Mouse (Mus musculus): Measurements from ENCODE around the gene Hydin. TPM values are rescaled to one million over a fixed set of nuclear protein-coding genes. Genes with fewer than 3 reads are reported as not detected.

Gene Hydin
- total and polyA plus RNA-seq, 3 experiments, result 9.5 to 17.3 (median 9.8) TPM

DNA sequence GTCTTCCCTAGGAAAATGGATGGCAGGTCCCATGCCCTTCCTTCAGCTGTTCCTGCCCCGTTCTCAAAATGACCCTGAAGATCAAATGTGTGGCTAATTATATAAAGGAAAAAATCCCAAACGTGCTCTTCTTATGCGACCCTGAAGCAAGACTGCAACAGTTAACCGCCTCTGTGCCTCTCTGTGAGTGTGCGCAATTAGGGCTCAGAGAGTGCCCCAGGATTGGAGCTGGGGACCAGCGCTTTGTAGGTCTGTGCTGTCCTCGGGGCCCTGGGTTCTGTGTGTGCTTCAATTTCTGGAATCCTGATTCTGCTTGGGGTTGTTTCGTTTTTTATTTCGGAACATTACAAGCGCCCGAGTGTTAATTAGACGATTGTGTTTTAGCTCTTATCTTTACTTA, 491 bp downstream of the Hydin start:
- Histone ChIP-seq H3K4me1 (ENCODE audit: control insufficient read depth in 1 of 2, insufficient read depth in 2 of 2) (peaks cover 6 to 29% of the 10 kb centered on the region in 2 experiments; a peak in 3 of 4 replicates), H3K4me3 (replicated peaks in 1 of 3; ENCODE audit: low read depth in 2 of 3, low read length in 2 of 3, poor library complexity in 1 of 3) (no peak overlapping the region), H3K4me2 (ENCODE audit: insufficient read depth, low read depth, poor library complexity, severe bottlenecking) (peak overlapping the region; percentile 37; the same call in 1 of the 2 replicates), H3K27me3 (replicated peaks) (no peaks in the 10 kb centered on the region), H3K9ac (ENCODE audit: insufficient read depth, low read depth) (no peak overlapping the region; the same call in 1 of the 2 replicates), H3K27ac (ENCODE audit: insufficient read depth, low read depth) (no peak overlapping the region), H3K36me3 (replicated peaks in 1 of 2; ENCODE audit: control insufficient read depth in 1 of 2, insufficient read depth in 1 of 2, low read length in 1 of 2) (no peaks in the 10 kb centered on the region), H3K9me3 (replicated peaks; ENCODE audit: low read length) (no peaks in the 10 kb centered on the region), H3K79me2 (replicated peaks; ENCODE audit: control insufficient read depth, extremely low read depth, insufficient read depth, poor library complexity, severe bottlenecking) (no peaks in the 10 kb centered on the region)
- in situ Hi-C loops (cut with MboI; ENCODE audit: low pct_ligation_motif_present, low pct_unique_long_range_greater_than_20kb, low sequenced_read_pairs) (no loop called here), dilution Hi-C loops (cut with MboI; ENCODE audit: extremely low pct_ligation_motif_present, extremely low pct_unique_long_range_greater_than_20kb, low sequenced_read_pairs) (no loop called here)
- no peak for DNase-seq (ENCODE audit: extremely low read depth)
- TF ChIP-seq ELF1 (IDR thresholded peaks at IDR 0.05; ENCODE audit: low read depth, low read length) (no peak), RAD21 (IDR thresholded peaks at IDR 0.05; ENCODE audit: low read depth, low read length) (no peak), MYC (IDR thresholded peaks at IDR 0.05; ENCODE audit: low read depth, low read length) (no peak), MAX (IDR thresholded peaks at IDR 0.05; ENCODE audit: low read length) (no peak), ETS1 (conservative IDR thresholded peaks at IDR 0.05; ENCODE audit: low read depth, low read length) (no peak), SMC3 (IDR thresholded peaks at IDR 0.05; ENCODE audit: low read depth, low read length) (no peak), EP300 (IDR thresholded peaks at IDR 0.05; ENCODE audit: low read length) (no peak), PAX5 (IDR thresholded peaks at IDR 0.05; ENCODE audit: low read length) (no peak), NRF1 (IDR thresholded peaks at IDR 0.05; ENCODE audit: low read depth, low read length) (no peak), MXI1 (IDR thresholded peaks at IDR 0.05; ENCODE audit: low read depth, low read length) (no peak), ZNF384 (IDR thresholded peaks at IDR 0.05; ENCODE audit: low read depth, low read length) (no peak), USF1 (IDR thresholded peaks at IDR 0.05; ENCODE audit: low read depth, low read length) (no peak), CTCF (conservative IDR thresholded peaks at IDR 0.05 in 1 of 2, IDR thresholded peaks at IDR 0.05 in 1 of 2; ENCODE audit: low read depth in 2 of 2, low read length in 2 of 2) (no peak), ZKSCAN1 (IDR thresholded peaks at IDR 0.05; ENCODE audit: borderline replicate concordance, low read depth, low read length) (no peak), CHD2 (IDR thresholded peaks at IDR 0.05; ENCODE audit: low read length) (no peak), ZMIZ1 (IDR thresholded peaks at IDR 0.05; ENCODE audit: low read depth, low read length) (no peak), E2F4 (IDR thresholded peaks at IDR 0.05; ENCODE audit: insufficient replicate concordance, low read depth, low read length) (no peak), BHLHE40 (IDR thresholded peaks at IDR 0.05; ENCODE audit: low read depth, low read length) (no peak), HCFC1 (IDR thresholded peaks at IDR 0.05; ENCODE audit: low read depth, low read length) (no peak), SIN3A (IDR thresholded peaks at IDR 0.05; ENCODE audit: low read length) (no peak)

DNA sequence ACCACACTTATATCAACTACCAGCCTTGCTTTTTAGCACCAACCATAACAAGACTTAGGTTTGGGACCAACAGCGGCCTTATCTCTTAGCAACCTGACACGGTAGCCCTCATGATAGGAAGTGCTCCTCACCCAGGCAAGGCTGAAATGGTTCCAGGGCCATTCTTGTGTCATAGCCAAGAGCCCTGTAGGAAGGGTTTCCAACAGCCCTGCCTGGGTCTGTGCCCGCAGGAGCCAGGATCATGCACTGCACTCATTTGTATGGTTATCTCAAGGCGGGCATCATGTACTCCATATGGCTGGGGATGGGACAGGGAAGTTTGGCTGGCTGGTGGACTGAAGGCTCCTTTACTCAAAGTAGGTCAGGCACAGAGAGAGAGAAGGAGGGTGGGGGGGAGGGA, 3.9 kb downstream of the Hydin start:
- H3K27ac ChIP-seq (ENCODE audit: insufficient read depth, low read depth), result no peak overlapping the region
- in situ Hi-C loops (cut with MboI; ENCODE audit: low pct_ligation_motif_present, low pct_unique_long_range_greater_than_20kb, low sequenced_read_pairs), result loop anchor here (5.0 kb wide), 1 partner anchor 207 kb away; no protein-coding TSS in a partner anchor

More for the DNA sequence above, 3.9 kb downstream of the Hydin start:
- Histone ChIP-seq H3K9ac (ENCODE audit: insufficient read depth, low read depth) (no peak overlapping the region), H3K36me3 (replicated peaks in 1 of 2; ENCODE audit: control insufficient read depth in 1 of 2, insufficient read depth in 1 of 2, low read length in 1 of 2) (no peaks in the 10 kb centered on the region), H3K27me3 (replicated peaks) (no peaks in the 10 kb centered on the region), H3K4me3 (replicated peaks in 1 of 3; ENCODE audit: low read depth in 2 of 3, low read length in 2 of 3, poor library complexity in 1 of 3) (no peak overlapping the region), H3K4me1 (ENCODE audit: control insufficient read depth in 1 of 2, insufficient read depth in 2 of 2) (peaks cover 0 to 7% of the 10 kb centered on the region in 2 experiments; a peak in 2 of 4 replicates), H3K79me2 (replicated peaks; ENCODE audit: control insufficient read depth, extremely low read depth, insufficient read depth, poor library complexity, severe bottlenecking) (no peaks in the 10 kb centered on the region), H3K4me2 (ENCODE audit: insufficient read depth, low read depth, poor library complexity, severe bottlenecking) (no peak overlapping the region), H3K9me3 (replicated peaks; ENCODE audit: low read length) (no peaks in the 10 kb centered on the region)
- dilution Hi-C loops (cut with MboI; ENCODE audit: extremely low pct_ligation_motif_present, extremely low pct_unique_long_range_greater_than_20kb, low sequenced_read_pairs), result no loop called here
- TF ChIP-seq NELFE (IDR thresholded peaks at IDR 0.05; ENCODE audit: low read depth, low read length), result no peak
- TF ChIP-seq CTCF (conservative IDR thresholded peaks at IDR 0.05 in 1 of 2, IDR thresholded peaks at IDR 0.05 in 1 of 2; ENCODE audit: low read depth in 2 of 2, low read length in 2 of 2), result no peak
- TF ChIP-seq MYC (IDR thresholded peaks at IDR 0.05; ENCODE audit: low read depth, low read length), result no peak
- TF ChIP-seq RAD21 (IDR thresholded peaks at IDR 0.05; ENCODE audit: low read depth, low read length), result no peak
- no peak for TF ChIP-seq TCF12 (IDR thresholded peaks at IDR 0.05; ENCODE audit: low read depth, low read length)
- no peak for TF ChIP-seq BHLHE40 (IDR thresholded peaks at IDR 0.05; ENCODE audit: low read depth, low read length)
- TF ChIP-seq JUN (IDR thresholded peaks at IDR 0.05; ENCODE audit: insufficient read depth, low read depth, low read length), result no peak
- TF ChIP-seq SIN3A (IDR thresholded peaks at IDR 0.05; ENCODE audit: low read length), result no peak
- no peak for TF ChIP-seq ELF1 (IDR thresholded peaks at IDR 0.05; ENCODE audit: low read depth, low read length)
- no peak for TF ChIP-seq ZNF384 (IDR thresholded peaks at IDR 0.05; ENCODE audit: low read depth, low read length)
- TF ChIP-seq SMC3 (IDR thresholded peaks at IDR 0.05; ENCODE audit: low read depth, low read length), result no peak
- TF ChIP-seq CHD1 (IDR thresholded peaks at IDR 0.05; ENCODE audit: low read depth, low read length), result no peak
- no peak for TF ChIP-seq POLR2AphosphoS2 (IDR thresholded peaks at IDR 0.05; ENCODE audit: low read depth, low read length)
- no peak for TF ChIP-seq USF1 (IDR thresholded peaks at IDR 0.05; ENCODE audit: low read depth, low read length)
- TF ChIP-seq MAZ (IDR thresholded peaks at IDR 0.05; ENCODE audit: low read depth, low read length), result no peak
- TF ChIP-seq CHD2 (IDR thresholded peaks at IDR 0.05; ENCODE audit: low read length), result no peak
- TF ChIP-seq USF2 (conservative IDR thresholded peaks at IDR 0.05; ENCODE audit: low read depth, low read length), result no peak
- DNase-seq (ENCODE audit: extremely low read depth), result no peak

Measured in CH12.LX (cell line).